Mouse (Mus musculus): Measurements from ENCODE around the gene Carmil1.

DNA sequence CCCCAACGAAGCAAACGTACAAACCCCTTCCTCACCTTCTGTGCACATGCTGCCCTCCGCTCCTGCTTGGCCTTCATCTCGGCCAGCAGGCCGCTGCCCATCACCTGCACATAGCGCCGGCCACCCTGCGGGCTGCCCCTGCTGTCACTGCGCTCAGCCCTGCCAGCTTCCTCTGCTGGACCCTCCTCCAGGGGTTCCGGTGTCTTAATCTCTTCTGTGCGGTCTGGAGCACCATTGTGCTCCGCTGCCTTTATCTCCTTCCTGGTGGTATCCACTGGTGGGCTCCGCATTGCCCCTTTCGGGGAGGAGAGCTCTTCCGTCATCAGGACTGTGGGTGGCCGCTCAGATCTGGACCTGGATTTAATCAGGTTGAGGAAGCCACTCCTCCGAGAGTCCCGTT lies 244.4 kb downstream of the Carmil1 start:
- no peak for TF ChIP-seq MAX (IDR thresholded peaks at IDR 0.05; ENCODE audit: low read depth)
- no peak for TF ChIP-seq POLR2A (IDR thresholded peaks at IDR 0.05; ENCODE audit: insufficient read length, low read depth)
- TF ChIP-seq SRF (IDR thresholded peaks at IDR 0.05; ENCODE audit: control insufficient read depth, insufficient read length, low read depth) = no peak
- TF ChIP-seq CEBPB (IDR thresholded peaks at IDR 0.05; ENCODE audit: insufficient read depth, poor library complexity, severe bottlenecking) = no peak
- no peak for TF ChIP-seq REST (IDR thresholded peaks at IDR 0.05; ENCODE audit: insufficient read depth, insufficient read length)
- no peak for TF ChIP-seq POLR2AphosphoS2 (IDR thresholded peaks at IDR 0.05; ENCODE audit: insufficient read length, low read depth)
- no peak for TF ChIP-seq E2F4 (IDR thresholded peaks at IDR 0.05; ENCODE audit: insufficient read depth)

Data from myocyte (in vitro differentiated cells).